Mouse (Mus musculus) cerebellum, adult 11-12 months (tissue): ENCODE results near the gene Sec14l3.
"Not testable (repeated sequence)": the region's sequence is repeated elsewhere in the genome, so short reads cannot be mapped to it uniquely, and the experiment has no call there.

Experiments
- DNase-seq: peaks from one replicate; pipeline ENCODE4 v3.0.0; 2022

Sec14l3 gene

DNA sequence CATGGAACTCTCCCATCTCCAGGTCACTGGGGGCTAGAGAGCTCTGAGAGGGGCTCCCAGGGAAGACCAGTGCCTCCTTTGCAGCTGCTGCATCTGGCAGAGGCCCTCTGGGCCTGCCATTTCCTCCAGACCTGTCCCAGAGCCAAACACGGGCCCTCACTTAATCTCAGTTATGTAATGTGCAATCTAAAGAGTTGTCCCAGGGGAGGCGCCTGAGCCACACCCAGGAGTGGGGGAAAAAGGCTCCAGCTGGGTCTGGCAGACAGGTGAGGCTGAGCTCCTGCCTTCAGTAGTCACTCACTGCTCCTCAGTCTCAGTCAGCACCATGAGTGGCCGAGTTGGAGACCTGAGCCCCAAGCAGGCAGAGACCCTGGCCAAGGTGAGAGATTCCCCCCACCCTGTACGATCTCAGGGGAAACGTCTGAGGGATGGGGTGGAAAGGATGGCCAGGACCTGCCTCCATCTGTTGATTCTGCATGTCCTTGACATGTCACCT, at the start of gene Sec14l3:
Gene Sec14l3, plus strand, starts transcription at position 215 of the 496 bp plus-strand sequence.
- no peak for DNase-seq

DNA sequence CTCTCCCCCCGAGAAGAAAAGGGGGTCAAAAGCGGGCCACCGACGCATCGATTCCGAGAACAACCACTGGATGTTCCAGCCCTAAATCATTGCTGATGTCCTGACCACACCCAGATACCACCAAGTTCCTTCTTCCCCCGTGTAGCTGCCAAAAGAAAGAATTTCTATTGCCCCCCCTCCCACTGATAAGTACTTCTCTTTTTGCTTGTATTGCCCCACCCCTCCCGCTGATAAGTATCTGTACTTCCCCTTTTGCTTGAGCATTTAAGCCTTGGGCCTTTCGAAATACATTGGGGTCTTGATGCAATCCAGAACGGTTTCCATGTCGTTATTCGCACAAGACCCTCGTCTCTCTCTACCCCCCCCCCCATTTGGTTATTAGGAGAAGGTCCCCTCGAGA, 48.8 kb upstream of the Sec14l3 start:
- DNase-seq = not testable (repeated sequence)

DNA sequence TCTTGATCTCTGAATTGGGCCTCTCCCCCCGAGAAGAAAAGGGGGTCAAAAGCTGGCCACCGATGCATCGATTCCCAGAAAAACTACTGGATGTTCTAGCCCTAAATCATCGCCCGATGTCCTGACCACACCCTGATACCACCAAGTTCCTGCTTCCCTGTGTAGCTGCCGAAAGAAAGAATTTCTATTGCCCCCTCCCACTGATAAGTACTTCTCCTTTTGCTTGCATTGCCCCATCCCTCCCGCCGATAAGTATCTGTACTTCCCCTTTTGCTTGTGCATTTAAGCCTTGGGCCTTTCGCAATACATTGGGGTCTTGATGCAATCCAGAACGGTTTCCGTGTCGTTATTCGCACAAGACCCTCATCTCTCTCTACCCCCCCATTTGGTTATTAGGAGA, 42.5 kb upstream of the Sec14l3 start:
- DNase-seq = not testable (repeated sequence)

DNA sequence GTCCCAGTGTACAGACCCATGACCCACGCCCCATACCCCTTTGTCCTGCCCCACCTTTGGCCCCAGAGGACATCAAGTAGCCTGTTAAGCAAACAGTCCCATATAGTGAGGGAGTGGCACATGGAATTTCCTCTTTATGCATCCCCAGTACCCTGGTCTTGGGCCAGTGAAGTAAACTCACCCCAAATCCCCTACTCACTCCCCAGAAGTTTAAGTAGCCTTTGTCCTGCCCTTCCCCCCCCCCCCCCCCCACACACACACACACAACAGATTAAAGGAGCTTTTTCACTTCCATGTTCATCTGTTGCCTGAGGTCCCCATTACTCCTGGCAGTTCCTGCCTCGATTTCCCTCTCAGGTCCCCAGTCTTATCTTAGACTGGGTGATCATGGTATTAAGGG, 41.3 kb upstream of the Sec14l3 start:
- DNase-seq = no peak

DNA sequence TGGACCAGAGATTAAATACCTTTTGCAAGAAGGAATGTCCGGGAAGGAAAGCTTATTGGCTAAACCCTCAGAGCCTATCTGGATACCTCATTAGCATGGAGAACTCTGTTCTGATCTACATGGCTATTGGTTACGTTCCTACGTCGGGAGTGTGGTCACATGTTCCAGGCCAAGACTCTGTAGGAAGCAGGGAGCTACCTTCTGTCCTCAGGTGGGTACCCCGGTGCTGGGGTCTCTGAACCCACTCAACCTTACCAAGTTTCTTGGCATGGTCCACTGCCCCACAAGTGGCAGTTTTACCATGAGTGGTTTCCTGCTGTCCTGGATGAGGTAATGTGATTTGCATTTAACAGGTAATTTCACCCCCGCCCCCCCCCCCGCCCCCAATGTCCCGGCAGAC, 37.6 kb upstream of the Sec14l3 start:
- DNase-seq = no peak

DNA sequence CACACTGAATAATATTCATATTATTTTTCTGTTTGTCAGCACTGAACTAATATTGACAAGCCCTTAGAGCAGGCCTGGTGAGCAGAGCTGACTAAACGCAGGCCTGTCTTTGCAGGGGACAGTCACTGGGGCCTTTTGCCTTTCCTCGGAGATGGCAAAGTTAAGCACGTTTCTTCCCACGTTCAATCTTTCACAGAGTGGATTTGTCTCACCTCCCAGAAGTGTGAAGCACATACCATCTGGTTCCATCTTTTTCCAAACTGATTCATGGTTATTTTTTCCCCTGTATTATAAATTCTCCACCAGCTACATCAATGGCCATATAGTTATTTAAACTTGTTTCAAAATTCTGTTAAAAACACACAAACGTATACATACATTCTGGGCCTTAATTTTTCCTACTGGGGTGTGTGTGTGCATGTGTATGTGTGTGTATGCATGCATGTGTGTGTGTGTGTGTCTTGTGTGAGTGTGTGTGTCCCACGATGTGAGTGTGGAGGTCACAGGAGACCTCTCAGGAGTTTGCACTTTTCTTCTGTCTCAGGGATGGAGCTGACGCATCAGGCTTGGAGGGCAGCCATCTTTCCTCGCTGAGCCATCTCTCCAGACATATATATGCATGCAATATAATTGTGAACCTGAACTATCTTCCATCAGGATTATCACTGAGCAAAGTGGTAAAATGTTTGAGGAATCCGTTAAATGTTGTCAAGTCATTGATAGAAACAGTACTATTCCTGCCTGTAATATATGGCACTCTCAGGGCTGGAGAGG, 36.9 kb upstream of the Sec14l3 start:
- no peak for DNase-seq

DNA sequence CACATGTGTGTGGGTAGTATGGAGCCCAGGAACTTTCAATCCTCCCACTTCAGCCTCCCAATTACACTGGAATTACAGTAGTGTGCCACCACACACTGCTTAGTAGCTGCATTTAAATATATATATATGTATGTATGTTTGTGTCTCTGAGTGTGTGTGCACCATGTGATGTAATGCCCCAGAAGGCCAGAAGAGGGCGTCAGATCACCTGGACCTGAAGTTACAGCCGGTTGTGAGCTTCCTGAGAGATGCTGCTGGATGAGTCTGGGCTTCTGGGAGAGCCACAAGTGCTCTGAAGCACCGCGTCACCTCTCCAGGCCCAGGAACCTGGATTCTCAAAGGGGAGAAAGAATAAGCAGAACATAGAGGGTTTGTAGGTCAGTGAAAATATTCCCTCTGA, 35.3 kb upstream of the Sec14l3 start:
- DNase-seq = no peak

DNA sequence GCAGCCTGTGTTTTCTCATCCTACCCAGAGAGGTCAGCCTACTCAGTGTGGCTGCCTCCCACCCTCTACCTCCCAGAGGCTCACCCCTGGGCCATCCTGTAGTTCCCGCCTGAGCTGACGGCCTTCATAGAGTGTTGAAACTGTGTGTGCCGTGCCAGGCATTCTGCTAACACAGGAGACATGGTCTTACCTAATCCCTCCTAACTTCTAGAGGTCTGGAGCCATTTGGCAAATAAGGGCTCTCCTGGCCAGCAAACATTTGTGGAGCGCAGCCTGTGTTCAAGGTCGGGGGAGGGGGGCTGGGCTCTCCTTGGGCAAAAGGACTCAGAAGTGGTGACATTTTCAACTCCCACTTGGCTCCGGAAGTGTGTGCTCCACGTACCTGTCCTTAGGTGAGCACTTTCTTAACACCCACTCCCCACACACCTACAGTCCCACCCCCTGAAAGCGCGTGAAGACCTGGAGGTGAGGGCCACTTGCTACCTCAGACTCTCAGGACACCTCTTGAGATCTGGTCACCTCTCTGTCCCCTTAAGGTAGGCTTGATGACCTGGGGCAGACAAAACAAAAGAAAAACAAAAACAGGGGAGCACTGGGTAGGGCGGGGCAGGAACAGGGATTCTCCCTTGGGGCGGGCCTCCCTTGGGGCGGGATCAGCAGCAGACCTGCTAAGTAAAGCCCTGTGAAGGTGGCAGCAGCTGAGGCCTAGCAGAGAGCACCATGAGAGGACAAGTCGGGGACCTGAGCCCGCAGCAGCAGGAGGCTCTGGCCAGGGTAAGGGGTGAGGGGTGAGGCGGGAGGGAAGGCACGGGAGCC, 33.3 kb upstream of the Sec14l3 start, which contains the start of gene Sec14l4:
Gene Sec14l4, plus strand, starts transcription at position 337 of the 816 bp plus-strand sequence.
- DNase-seq = no peak

DNA sequence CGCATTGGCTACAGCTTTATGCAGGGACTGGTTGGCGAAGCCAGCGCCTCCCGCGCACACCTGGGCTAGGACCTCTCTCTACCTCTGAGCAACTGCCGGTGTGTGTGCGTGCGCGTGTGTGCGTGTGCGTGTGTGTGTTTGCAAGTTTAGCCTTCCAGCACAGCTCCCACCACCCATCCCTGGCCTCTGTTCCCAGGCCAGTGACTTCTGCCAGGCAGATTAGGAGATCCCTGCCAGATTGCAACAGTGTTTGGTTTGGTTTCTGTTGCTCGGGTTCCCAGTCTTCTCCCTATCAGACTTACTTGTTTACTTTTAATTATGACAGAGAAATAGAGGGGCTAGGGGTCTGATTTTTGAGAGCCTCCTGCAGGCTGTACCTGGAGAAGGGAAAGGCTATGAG, 32.7 kb upstream of the Sec14l3 start:
- DNase-seq = no peak

DNA sequence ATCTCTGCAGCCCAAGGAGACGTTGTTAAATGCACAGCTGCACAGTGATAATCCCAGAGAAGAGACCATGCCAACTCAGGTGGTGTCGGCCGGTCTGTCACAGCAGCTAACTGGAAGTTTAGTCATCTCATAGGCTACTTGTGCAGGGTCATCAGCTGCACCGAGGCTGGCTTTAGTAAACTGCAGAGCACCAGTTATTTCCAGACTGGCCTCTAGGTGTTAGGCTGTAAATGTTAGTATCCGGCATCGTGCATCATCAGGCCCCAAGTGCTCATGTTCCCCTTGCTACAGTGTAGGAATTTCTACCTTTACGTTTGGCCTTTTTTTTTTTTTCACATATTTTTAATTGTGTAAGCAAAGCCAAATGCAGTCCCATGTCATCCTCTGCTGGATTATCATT, 31.2 kb upstream of the Sec14l3 start:
- no peak for DNase-seq

DNA sequence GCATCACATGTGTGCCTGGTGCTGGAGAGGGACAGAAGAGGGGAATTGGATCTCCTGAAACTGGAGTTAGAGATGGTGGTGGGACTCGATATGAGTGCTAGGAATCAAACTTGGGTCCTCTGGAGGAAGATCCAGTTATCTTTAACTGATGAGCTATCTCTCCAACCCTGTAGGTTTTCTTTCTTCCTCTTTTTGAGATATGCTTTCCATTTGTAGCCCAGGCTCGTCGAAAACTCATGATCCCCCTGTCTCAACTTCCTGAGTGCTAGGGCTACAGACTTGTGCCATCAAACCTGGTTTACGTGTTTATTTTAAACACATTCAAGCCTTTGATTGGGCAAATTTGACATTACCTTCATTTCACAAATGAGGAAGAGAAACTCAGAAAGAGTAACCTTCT, 30.5 kb upstream of the Sec14l3 start:
- DNase-seq = no peak

DNA sequence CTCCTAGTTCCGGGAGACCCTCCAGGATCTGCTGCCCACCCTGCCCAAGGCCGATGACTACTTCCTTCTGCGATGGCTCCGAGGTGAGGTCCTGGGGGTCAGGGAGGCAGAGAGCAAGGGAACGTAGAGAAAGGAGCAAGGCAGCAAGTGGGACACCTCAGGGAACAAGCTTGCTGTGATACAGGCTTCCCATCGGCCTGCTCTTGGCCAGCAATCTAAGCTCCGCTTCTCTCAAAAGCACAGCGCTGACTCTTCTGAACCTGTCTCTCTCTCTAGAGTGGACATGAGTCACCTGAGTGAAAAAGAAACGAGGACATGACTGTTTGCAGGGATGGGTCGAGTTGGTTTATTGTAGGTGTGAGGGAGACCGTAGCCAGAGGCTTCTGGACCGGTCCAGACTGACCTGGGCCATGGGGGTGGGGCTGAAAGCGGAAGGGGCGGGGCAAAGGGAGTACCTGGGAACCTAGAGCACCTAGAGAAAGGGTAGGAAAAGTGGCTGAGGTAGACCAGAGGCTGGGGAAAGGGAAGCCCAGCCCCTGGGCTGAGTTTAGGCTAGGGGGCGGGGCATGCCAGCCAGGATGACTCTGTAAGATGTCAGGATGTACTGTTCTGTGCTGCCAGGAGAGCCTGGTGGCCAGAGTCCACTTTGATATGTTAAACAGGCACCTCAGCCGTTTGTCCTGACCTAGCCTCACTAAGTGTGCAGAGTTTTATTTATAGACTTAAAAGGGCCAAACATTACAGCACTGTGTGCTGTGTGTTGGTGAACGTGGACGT, 29.3 kb upstream of the Sec14l3 start:
- no peak for DNase-seq

DNA sequence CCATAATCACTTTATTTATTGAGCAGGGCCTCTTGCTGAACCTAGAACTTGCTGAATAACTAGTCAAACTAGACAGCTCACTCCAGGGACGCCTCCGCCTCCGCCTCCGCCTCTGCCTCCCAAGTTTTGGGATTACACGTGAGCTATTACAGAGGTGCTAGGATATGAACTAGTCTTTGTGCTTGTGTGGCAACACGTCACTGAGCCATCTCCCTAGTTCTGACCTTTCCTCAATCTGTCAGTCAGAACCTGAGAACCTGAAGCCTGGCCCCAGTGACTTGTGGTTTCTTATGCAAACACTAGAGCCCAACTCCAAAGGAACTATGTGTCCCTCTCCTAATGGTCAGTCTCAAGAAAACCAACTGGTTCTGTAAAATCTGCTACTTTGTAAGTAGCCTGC, 28.7 kb upstream of the Sec14l3 start:
- DNase-seq = no peak

DNA sequence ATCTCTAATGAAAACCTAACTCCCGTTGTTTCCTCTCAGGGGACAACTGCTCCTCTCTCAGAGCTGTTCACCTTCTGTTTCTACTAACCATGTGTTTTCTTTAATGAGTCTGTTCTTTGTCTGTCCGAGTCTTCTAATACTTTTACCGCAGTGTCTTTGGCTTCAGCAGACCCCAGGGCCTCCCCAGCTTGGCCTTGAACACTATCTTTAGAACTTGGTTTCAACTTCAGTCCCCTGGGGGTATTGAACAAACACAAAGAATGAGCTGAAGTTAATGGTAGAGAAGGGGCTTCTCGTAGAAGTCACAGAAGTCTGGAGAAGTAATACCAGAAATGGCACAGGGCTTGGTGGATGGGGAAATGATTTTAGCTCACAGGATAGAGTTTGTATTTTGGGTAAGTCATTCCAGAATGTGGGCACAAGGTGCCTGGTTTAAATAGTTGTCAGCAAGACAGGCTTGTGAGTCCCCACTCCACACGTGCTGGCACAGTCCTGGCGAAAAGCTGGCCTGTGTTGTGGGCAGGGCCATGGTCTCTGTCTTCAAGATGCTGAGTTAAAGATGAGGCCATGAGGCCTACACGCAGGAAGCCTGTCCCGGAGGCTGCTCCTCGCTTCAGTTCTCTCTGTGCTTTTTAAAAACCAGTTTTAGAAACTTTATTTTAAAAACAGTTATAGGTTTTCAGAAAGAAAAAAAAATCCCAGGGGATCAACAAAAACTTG, 28.1 kb upstream of the Sec14l3 start:
- DNase-seq = no peak

DNA sequence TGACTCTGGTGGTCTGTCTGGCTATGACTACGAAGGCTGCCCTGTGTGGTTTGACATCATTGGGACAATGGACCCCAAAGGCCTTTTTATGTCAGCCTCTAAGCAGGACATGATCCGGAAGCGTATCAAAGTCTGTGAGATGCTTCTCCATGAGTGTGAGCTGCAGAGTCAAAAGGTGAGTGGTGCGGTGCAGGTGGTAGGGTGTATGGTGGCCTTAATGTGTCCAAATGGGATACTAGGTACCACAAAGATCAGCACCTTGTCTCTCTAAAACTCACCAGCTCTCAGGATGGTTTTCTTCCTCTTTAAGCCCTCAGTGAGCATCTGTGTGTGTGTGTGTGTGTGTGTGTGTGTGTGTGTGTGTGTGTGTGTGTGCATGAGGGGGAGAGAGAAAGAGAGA, 24.7 kb upstream of the Sec14l3 start:
- no peak for DNase-seq

DNA sequence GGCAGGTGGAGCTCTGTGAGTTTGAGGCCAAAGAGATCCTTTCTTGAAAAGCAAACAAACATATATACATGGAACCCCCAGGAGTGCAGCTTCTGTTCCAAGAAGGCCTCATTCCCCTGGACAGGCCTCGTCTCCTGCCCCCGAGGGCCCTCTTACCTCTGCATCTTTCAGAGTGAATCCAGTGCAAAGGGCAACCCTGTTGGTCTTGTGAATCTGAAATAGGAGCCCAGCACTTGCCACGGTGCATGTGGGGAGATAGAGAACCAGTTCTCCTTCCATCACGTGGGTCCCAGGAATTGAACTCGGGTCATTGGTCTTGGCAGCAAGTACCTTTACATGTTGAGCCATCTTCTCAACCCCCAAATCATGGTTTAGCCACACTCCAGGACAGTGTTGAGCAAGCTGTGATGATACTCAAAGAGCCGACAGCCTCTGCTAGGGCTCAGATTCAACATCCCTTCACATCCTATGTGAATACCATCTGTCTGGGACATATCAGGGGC, 23.5 kb upstream of the Sec14l3 start:
- DNase-seq = no peak

DNA sequence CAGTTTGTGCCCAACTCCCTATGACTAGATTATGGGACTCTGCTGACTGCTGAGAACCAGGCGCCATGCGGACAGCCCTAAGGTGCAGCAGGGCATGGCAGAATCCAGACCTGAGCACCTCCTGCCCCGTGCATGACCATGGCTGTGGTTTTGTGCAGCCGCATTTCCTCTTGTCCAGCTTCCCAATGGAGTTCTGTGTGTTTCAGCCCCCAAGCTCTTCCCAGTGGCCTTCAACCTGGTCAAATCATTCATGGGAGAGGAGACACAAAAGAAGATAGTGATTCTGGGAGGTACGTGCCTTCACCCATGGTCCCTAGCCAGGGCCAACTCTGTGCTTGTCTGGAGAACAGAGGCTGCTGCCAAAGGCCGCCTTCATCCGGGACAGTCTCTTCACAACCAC, 21.6 kb upstream of the Sec14l3 start:
- no peak for DNase-seq

DNA sequence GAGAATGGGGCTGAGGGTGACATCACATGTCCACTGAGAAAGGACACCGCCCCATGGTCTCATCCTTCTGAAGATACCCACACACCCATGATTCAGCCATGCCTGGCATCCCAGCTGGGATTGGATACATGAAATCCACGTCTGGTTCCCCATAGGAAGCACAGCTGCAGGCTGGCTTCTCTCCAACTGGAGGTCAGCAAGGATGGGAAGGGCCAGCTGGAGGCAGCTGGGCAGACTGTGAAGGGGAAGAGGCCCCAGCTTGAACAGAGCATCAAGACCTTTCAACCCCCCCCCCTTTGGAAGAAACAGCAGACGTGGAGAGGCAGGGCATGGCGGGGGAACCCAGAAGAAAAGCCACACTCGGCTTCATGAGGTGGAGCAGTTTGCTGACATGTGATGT, 18.1 kb upstream of the Sec14l3 start:
- DNase-seq = no peak

DNA sequence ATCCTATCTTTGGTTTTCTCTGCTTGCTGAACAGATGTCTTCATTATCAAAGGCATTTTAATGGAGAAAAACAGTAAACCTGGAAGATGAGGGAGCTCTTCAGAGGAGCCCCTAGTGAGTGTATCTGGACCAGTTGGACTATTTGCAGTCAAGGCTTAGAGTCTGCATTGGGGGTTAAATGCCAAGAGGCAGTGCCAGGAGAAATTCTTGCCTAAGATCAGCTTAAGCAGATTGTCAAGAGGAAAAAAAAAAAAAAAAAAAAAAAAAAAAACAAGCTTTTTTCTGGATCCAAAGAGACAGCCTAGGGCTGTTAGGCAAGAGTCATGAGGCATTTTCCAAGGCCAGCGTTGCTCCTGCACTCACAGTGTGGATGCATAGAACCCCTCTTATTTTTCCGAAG, 16.9 kb upstream of the Sec14l3 start:
- no peak for DNase-seq

DNA sequence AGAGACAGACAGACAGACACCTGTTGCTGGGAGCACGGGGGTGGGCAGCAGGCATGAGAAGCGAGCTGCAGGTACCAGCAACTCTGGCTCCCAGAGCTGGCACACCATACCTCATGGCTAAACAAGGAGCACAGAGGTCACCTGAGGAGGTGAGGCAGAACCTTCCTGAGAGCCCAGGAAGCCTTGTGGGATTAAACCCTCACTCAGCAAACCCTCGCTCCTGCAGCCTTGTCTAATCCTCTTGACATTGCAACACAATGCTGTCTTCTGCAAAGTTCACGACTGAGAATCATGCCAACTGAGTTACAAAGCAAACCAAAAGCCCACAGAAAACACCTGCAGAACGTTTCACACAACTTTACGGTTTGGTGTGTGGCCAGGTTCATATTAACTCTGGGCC, 16.2 kb upstream of the Sec14l3 start:
- no peak for DNase-seq

DNA sequence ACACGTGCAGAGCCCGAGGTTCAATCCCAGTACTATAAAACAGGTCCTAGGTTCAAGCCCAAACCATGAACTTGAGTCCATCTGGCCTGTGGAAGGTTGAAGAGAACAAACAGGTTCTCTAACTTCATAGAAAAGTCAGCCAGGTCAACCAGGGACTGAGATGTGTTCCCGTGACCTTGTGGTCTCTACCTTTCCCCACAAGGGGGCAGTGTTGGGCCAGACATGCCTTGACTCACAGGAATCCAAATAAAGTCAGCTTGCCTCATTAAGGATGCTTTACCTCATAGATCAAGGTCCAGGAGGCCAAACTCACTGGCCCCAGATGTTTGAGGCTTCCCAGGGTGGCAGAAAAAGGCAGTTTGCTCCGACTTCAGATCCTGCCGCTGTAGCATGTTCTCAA, 11.1 kb upstream of the Sec14l3 start:
- DNase-seq = peak; percentile 27

DNA sequence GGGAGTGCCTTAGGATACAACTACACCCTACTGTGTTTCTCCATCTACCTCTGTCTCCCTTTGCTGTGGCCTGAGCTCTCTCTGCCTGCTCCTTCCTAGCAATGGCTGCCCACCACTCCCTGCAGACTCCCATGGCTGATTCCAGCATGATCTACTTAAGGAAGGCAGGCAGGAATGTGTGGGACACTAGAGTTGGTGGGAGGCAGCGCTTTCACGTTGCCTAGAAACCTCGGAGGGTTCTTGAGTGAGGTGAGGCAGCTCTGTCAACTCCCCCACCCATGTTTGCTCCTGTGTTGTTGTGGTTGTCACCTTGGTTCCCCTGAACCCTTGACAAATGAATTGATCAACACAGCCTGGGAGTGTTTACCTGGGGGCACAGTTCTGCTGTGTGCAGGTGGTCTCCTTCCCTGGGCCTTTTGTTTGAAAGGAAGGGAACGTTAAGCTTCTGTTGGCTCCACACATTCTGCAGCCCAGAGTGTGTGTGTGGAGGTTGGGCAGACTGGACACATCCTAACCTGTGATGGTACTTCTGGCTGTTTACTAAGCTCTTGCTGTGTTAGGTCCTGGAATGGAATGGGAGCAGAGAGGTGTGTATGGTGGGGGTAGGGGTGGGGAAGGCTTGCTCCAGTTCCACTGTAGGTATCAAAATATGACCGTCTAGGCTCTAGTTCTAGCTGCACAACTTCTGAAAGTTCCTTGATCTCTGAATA, 3.6 kb upstream of the Sec14l3 start:
- no peak for DNase-seq
